Mouse (Mus musculus) C2C12 (cell line): ENCODE measurements around the gene Chia1.

Experiments
- CTCF ChIP-seq: IDR thresholded peaks from one replicate; pipeline ENCODE4 v1.5.1; 2011; ENCODE audit not compliant: control insufficient read depth, insufficient read depth, insufficient read length
- FOSL1 ChIP-seq: IDR thresholded peaks from one replicate; pipeline ENCODE4 v1.8.0; 2011; ENCODE audit warnings: mild to moderate bottlenecking, low read length; ENCODE audit not compliant: poor library complexity, insufficient read depth, severe bottlenecking
- MAX ChIP-seq: IDR thresholded peaks from one replicate; pipeline ENCODE4 v1.6.1; 2011; ENCODE audit warnings: mild to moderate bottlenecking, control low read depth
- MYOD1 ChIP-seq: IDR thresholded peaks from one replicate; pipeline ENCODE4 v1.6.1; 2011; ENCODE audit warnings: low read depth; ENCODE audit not compliant: control insufficient read depth, insufficient read length
- MYOG ChIP-seq: IDR thresholded peaks from one replicate; pipeline ENCODE4 v1.6.1; 2011; ENCODE audit not compliant: control insufficient read depth, insufficient read length; ENCODE audit errors: extremely low read depth
- USF1 ChIP-seq: IDR thresholded peaks from one replicate; pipeline ENCODE4 v1.6.1; 2011; ENCODE audit warnings: low read depth, mild to moderate bottlenecking, control low read depth, moderate library complexity

DNA sequence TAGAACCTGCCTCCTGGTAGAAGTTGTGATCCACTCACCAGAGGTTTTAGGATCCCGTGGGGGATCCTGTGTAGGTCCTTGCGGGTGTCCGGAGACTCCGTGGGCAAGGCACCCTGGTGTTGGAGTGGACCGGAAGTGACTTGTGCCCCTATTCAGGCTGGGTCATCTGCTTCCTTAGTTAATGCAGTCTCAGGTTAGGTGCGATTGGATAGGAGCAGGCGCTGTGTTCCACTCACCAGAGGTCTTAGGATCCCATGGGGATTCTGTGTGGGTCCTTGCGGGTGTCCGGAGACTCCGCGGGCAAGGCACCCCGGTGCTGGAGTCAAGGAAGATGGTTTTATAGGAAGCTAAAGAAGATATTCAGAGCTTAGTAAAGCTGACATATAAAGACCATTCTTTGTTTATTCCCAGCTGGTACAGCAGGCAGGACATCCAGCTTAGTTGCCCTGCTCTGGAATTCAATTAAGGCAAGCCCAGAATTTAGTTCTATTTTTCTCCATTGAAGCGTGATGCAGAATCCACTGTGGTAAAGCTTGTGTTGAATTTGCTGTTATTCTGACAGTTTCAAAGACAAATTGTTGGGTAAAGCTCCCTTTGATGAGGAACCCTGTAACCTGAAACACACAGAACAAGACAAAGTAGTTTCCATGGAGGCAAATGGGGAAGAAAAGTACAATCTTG is 64.6 kb downstream of the Chia1 start:
- TF ChIP-seq CTCF (no peak), MYOG (no peak), MYOD1 (no peak), USF1 (no peak), FOSL1 (no peak), MAX (no peak)
